In genomic region chr11:50403367-50404014, GRCm38 (mm10) we compare ENCODE assay signal across 9 mouse cellular contexts. TPM values are rescaled to one million over a fixed set of nuclear protein-coding genes. Genes with fewer than 3 reads are reported as not detected.
DNase-seq lines count a peak whose midpoint lies in the region; ATAC-seq and TF ChIP-seq lines count a peak whose summit lies in the region.
"Had no signal": no experiment of that assay in that cellular context is flagged by ENCODE, and none has a peak within 500 bp of the region (broad histone marks: within the 10 kb centered on the region; RNA-seq: fewer than 3 reads in every experiment).

No protein-coding gene starts in this region.

- no peaks in the 10 kb centered on the region for H3K27me3 ChIP-seq in intestine, postnatal 0 days (replicated peaks; ENCODE audit: control insufficient read depth, insufficient read depth, low read length)

- WGBS in intestine, postnatal 0 days = 70% methylated on average over 10 of the region's 10 CpGs

- no peaks in the 10 kb centered on the region for H3K4me1 ChIP-seq in intestine, postnatal 0 days (replicated peaks; ENCODE audit: control insufficient read depth, insufficient read depth, low read length)

- TF ChIP-seq CTCF in intestine, postnatal 0 days (IDR thresholded peaks at IDR 0.05; ENCODE audit: low read depth) = no peak

- no peak overlapping the region for H3K4me3 ChIP-seq in intestine, postnatal 0 days (ENCODE audit: low read depth, low read length)

- H3K9ac ChIP-seq in intestine, postnatal 0 days (ENCODE audit: low read depth, low read length) = no peak overlapping the region

- H3K36me3 ChIP-seq in intestine, postnatal 0 days (ENCODE audit: control insufficient read depth, insufficient read depth) = peaks cover 69% of the 10 kb centered on the region

- H3K4me2 ChIP-seq in intestine, postnatal 0 days (replicated peaks; ENCODE audit: low read depth) = no peak overlapping the region

- H3K9me3 ChIP-seq in intestine, postnatal 0 days (ENCODE audit: control insufficient read depth) = no peaks in the 10 kb centered on the region

- no peak for ATAC-seq in intestine, postnatal 0 days

- peak; percentile 35 for DNase-seq in layer of hippocampus, adult 11-12 months (ENCODE audit: low spot score)
- no peak for DNase-seq in layer of hippocampus, adult 9-11 months
- peak; percentile 79 for DNase-seq in adrenal gland, postnatal 25 days
- DNase-seq in cerebellum, postnatal 4 days (ENCODE audit: low spot score in 2 of 2) = peak; percentile 20 to 52
- peak; percentile 81 to 82 for DNase-seq in kidney, postnatal 25 days
- DNase-seq in layer of hippocampus, postnatal 25 days (ENCODE audit: extremely low spot score in 1 of 2, low spot score in 1 of 2) = no peak
- DNase-seq: midbrain, embryonic 14.5 days had no signal

- H3K27ac ChIP-seq in intestine, postnatal 0 days (ENCODE audit: low read depth, low read length) = no peak overlapping the region

RNA-seq across cellular contexts. Expression of gene Hnrnph1, which starts 26.7 kb away (rescaled TPM):
- 310 and 324 TPM in 2 replicates for total RNA-seq in adrenal gland, postnatal 25 days (2021)
- 111 and 112 TPM in 2 replicates for polyA plus RNA-seq in intestine, postnatal 0 days (2015; fragmentation: Nextera tagmentation; extraction: Ambion mirVana)
- 100 to 1,000 TPM; 241 to 264 TPM for total RNA-seq in layer of hippocampus, postnatal 25 days (2021)

RNA-seq across cellular contexts. Expression of gene Rufy1, which starts 27.4 kb away (rescaled TPM):
- 37.8 and 41.8 TPM in 2 replicates for total RNA-seq in adrenal gland, postnatal 25 days (2021)
- 19.1 and 21.1 TPM in 2 replicates for polyA plus RNA-seq in intestine, postnatal 0 days (2015; fragmentation: Nextera tagmentation; extraction: Ambion mirVana)
- total RNA-seq in layer of hippocampus, postnatal 25 days (2021) = 10 to 100 TPM; 26.7 to 30.3 TPM

RNA-seq across cellular contexts. Expression of gene Cby3, which starts 49.2 kb away (rescaled TPM):
- not detected in 2 replicates for total RNA-seq in adrenal gland, postnatal 25 days (2021)
- polyA plus RNA-seq in intestine, postnatal 0 days (2015; fragmentation: Nextera tagmentation; extraction: Ambion mirVana) = 0.17 and 0.30 TPM in 2 replicates
- total RNA-seq in layer of hippocampus, postnatal 25 days (2021) = under 1 TPM in 1 of 2 experiments, not detected in 1; 0.42 TPM
- polyA plus RNA-seq: embryonic facial prominence, embryonic 11.5 days had no signal

Comparison
In these comparisons a context has a peak if more than half of its experiments do, and no peak if none do; other contexts are left out.
1. DNase-seq: peak in layer of hippocampus, adult 11-12 months (single experiment), adrenal gland, postnatal 25 days (single experiment), cerebellum, postnatal 4 days (2 of 2) and kidney, postnatal 25 days (2 of 2); none in layer of hippocampus, adult 9-11 months (single experiment) and layer of hippocampus, postnatal 25 days (0 of 2).